Mouse (Mus musculus): Measurements from ENCODE around the gene Gm5737.

GRCm38 (mm10) chr7:120867720-120868119 is 55.6 kb downstream of the Gm5737 start:
- TF ChIP-seq CTCF (IDR thresholded peaks at IDR 0.05; ENCODE audit: low read depth) (no peak), EP300 (IDR thresholded peaks at IDR 0.05; ENCODE audit: low read depth) (no peak)

Measured in liver, postnatal 0 days (tissue).